Comparison of ENCODE assay signal across 8 mouse cellular contexts in the genomic region with DNA sequence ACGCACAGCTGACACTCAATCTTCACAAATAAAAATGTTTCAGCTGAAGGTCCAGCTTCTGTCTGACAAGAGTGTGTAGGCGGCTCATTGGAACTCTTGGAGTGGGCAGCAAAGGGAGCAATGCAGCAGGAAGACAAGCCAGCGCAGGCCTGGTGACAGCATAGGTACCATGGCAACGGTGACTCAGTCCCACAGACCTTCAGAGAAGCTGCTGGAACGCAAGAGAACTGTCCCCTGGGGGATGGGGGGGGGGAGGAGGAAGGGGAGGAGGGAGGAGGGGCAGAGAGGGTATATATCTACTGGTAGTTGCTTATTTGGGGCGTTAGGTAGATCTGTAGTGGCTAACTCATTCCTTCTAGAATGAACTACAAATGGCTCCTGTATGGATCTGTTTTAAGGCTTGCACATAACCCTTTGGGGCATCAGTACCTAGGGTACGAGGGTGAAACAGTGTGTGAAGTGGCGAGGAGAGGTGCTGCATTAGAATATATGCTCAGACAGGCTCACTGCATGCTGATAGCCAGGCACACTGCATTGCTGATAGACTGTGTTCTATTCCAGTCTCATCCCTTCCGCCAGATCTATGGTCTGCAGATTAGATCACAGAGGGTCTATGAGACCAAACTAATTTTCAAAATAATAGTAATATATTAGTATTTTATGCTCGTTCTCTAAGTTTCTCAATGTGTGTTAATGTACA. TPM values are rescaled to one million over a fixed set of nuclear protein-coding genes. Genes with fewer than 3 reads are reported as not detected.
A peak's percentile ranks its signal among the peaks of the same experiment; 100 is the strongest.
DNase-seq lines count a peak whose midpoint lies in the region; ATAC-seq lines count a peak whose summit lies in the region.

No protein-coding gene starts in this region.

- no peak overlapping the region for H3K4me2 ChIP-seq in kidney, embryonic 15.5 days
- H3K4me2 ChIP-seq in kidney, embryonic 14.5 days (replicated peaks; ENCODE audit: low read depth, low read length) = no peak overlapping the region
- no peak overlapping the region for H3K4me2 ChIP-seq in neural tube, embryonic 14.5 days (ENCODE audit: low read depth, low read length)

- H3K4me1 ChIP-seq in kidney, embryonic 15.5 days = peaks cover 6% of the 10 kb centered on the region; the same call in 1 of the 2 replicates
- no peaks in the 10 kb centered on the region for H3K4me1 ChIP-seq in kidney, embryonic 14.5 days (ENCODE audit: control insufficient read depth, insufficient read depth, low read length)
- peaks cover 3% of the 10 kb centered on the region; the same call in 1 of the 2 replicates for H3K4me1 ChIP-seq in neural tube, embryonic 14.5 days (ENCODE audit: control insufficient read depth, insufficient read depth, low read length)

- H3K9me3 ChIP-seq in kidney, embryonic 15.5 days (replicated peaks) = no peaks in the 10 kb centered on the region
- H3K9me3 ChIP-seq in kidney, embryonic 14.5 days (ENCODE audit: control insufficient read depth, low read length) = no peaks in the 10 kb centered on the region
- no peaks in the 10 kb centered on the region for H3K9me3 ChIP-seq in neural tube, embryonic 14.5 days (ENCODE audit: control insufficient read depth, low read length)

- peak; percentile 56 to 77 for DNase-seq in adrenal gland, adult 18-20 months (ENCODE audit: low spot score in 2 of 2)
- peak; percentile 30 for DNase-seq in fibroblast of lung, adult 2 months (ENCODE audit: low read depth)
- DNase-seq in heart, postnatal 10 days = peak; percentile 66 to 69
- peak; percentile 84 to 88 for DNase-seq in left cerebral cortex, adult 9 months (ENCODE audit: low spot score in 2 of 2)

- no peak overlapping the region for H3K27ac ChIP-seq in kidney, embryonic 15.5 days
- no peak overlapping the region for H3K27ac ChIP-seq in kidney, embryonic 14.5 days (ENCODE audit: low read depth, low read length)
- H3K27ac ChIP-seq in neural tube, embryonic 14.5 days (ENCODE audit: low read depth, low read length) = 0 out of 2 replicates have a peak overlapping the region, but pooled peaks have one; percentile 1

- H3K4me3 ChIP-seq in kidney, embryonic 15.5 days (replicated peaks) = no peak overlapping the region
- H3K4me3 ChIP-seq in kidney, embryonic 14.5 days (ENCODE audit: low read length) = no peak overlapping the region
- no peak overlapping the region for H3K4me3 ChIP-seq in neural tube, embryonic 14.5 days (ENCODE audit: low read depth, low read length)

- intact Hi-C loops in heart, postnatal 10 days (cut with DNase I) = no loop called here

- no peak overlapping the region for H3K9ac ChIP-seq in kidney, embryonic 15.5 days
- H3K9ac ChIP-seq in kidney, embryonic 14.5 days (ENCODE audit: low read depth, low read length) = no peak overlapping the region
- H3K9ac ChIP-seq in neural tube, embryonic 14.5 days (replicated peaks; ENCODE audit: low read depth, low read length) = no peak overlapping the region

- 45% methylated on average over 10 of the region's 10 CpGs for WGBS in kidney, embryonic 15.5 days
- WGBS in kidney, embryonic 14.5 days = 48% methylated on average over 10 of the region's 10 CpGs
- 44% methylated on average over 10 of the region's 10 CpGs for WGBS in neural tube, embryonic 14.5 days

- no peaks in the 10 kb centered on the region for H3K27me3 ChIP-seq in kidney, embryonic 15.5 days
- no peaks in the 10 kb centered on the region for H3K27me3 ChIP-seq in kidney, embryonic 14.5 days (ENCODE audit: control insufficient read depth, insufficient read depth, low read length)
- H3K27me3 ChIP-seq in neural tube, embryonic 14.5 days (ENCODE audit: control insufficient read depth, insufficient read depth, low read length) = no peaks in the 10 kb centered on the region

- ATAC-seq in kidney, embryonic 15.5 days (replicated peaks; ENCODE audit: low FRiP score) = peak; percentile 52; the same call in 1 of the 2 replicates
- ATAC-seq in kidney, embryonic 14.5 days (ENCODE audit: low FRiP score, low TSS enrichment) = no peak
- peak; percentile 85 for ATAC-seq in neural tube, embryonic 14.5 days (ENCODE audit: low read depth)
- no peak for ATAC-seq in megakaryocyte progenitor cell, adult 5-6 weeks (replicated peaks; ENCODE audit: poor library complexity)

- peaks cover 11% of the 10 kb centered on the region; the same call in 1 of the 2 replicates for H3K36me3 ChIP-seq in kidney, embryonic 15.5 days
- H3K36me3 ChIP-seq in kidney, embryonic 14.5 days (ENCODE audit: control insufficient read depth, insufficient read depth, low read length) = peaks cover 2% of the 10 kb centered on the region; the same call in 1 of the 2 replicates
- H3K36me3 ChIP-seq in neural tube, embryonic 14.5 days (ENCODE audit: control insufficient read depth, insufficient read depth, low read length) = 0 out of 2 replicates have a peak, but pooled peaks cover 3% of the 10 kb centered on the region

RNA-seq across cellular contexts. Expression of gene Ttc3, which starts 8.1 kb away (rescaled TPM):
- polyA plus RNA-seq in kidney, embryonic 15.5 days (2015; fragmentation: Nextera tagmentation; extraction: Ambion mirVana) = 228 and 230 TPM in 2 replicates
- 212 and 269 TPM in 2 replicates for polyA plus RNA-seq in kidney, embryonic 14.5 days (2014; fragmentation: Nextera tagmentation; extraction: Ambion mirVana)
- total RNA-seq in adrenal gland, adult 18-20 months (2021) = 100 to 1,000 TPM in 1 of 2 experiments, 10 to 100 TPM in 1; 93.2 to 101 TPM
- 100 to 1,000 TPM; 127 to 128 TPM for total RNA-seq in heart, postnatal 10 days (2021)
- polyA plus RNA-seq in neural tube, embryonic 14.5 days (2014; fragmentation: Nextera tagmentation; extraction: Ambion mirVana) = 1,057 and 1,226 TPM in 2 replicates
- 42.6 and 55.9 TPM in 2 replicates for total RNA-seq in megakaryocyte progenitor cell, adult 5-6 weeks (2015)
- 113 and 168 TPM in 2 replicates for total RNA-seq in megakaryocyte progenitor cell, adult 5-6 weeks (2017)

RNA-seq across cellular contexts. Expression of gene Pigp, which starts 9.3 kb away (rescaled TPM):
- polyA plus RNA-seq in kidney, embryonic 15.5 days (2015; fragmentation: Nextera tagmentation; extraction: Ambion mirVana) = 113 and 129 TPM in 2 replicates
- 85.6 and 162 TPM in 2 replicates for polyA plus RNA-seq in kidney, embryonic 14.5 days (2014; fragmentation: Nextera tagmentation; extraction: Ambion mirVana)
- 10 to 100 TPM; 65.4 to 95.0 TPM for total RNA-seq in adrenal gland, adult 18-20 months (2021)
- total RNA-seq in heart, postnatal 10 days (2021) = 10 to 100 TPM; 77.1 to 80.5 TPM
- 89.3 and 92.0 TPM in 2 replicates for polyA plus RNA-seq in neural tube, embryonic 14.5 days (2014; fragmentation: Nextera tagmentation; extraction: Ambion mirVana)
- total RNA-seq in megakaryocyte progenitor cell, adult 5-6 weeks (2015) = 32.7 and 51.4 TPM in 2 replicates
- 9.1 and 18.1 TPM in 2 replicates for total RNA-seq in megakaryocyte progenitor cell, adult 5-6 weeks (2017)

RNA-seq across cellular contexts. Expression of gene Ripply3, which starts 34.1 kb away (rescaled TPM):
- 14.6 and 15.1 TPM in 2 replicates for polyA plus RNA-seq in kidney, embryonic 15.5 days (2015; fragmentation: Nextera tagmentation; extraction: Ambion mirVana)
- 14.6 and 15.3 TPM in 2 replicates for polyA plus RNA-seq in kidney, embryonic 14.5 days (2014; fragmentation: Nextera tagmentation; extraction: Ambion mirVana)
- 1 to 10 TPM; 5.1 to 5.3 TPM for total RNA-seq in adrenal gland, adult 18-20 months (2021)
- 1 to 10 TPM; 4.7 to 5.1 TPM for total RNA-seq in heart, postnatal 10 days (2021)
- polyA plus RNA-seq in neural tube, embryonic 14.5 days (2014; fragmentation: Nextera tagmentation; extraction: Ambion mirVana) = 0.52 and 1.7 TPM in 2 replicates
- total RNA-seq in megakaryocyte progenitor cell, adult 5-6 weeks (2015) = 0.67 TPM in 1 of 2 replicates, not detected in the other
- total RNA-seq in megakaryocyte progenitor cell, adult 5-6 weeks (2017) = not detected in 2 replicates

RNA-seq across cellular contexts. Expression of gene Hlcs, which starts 49.0 kb away (rescaled TPM):
- polyA plus RNA-seq in kidney, embryonic 15.5 days (2015; fragmentation: Nextera tagmentation; extraction: Ambion mirVana) = 10.6 and 10.9 TPM in 2 replicates
- 9.0 and 12.5 TPM in 2 replicates for polyA plus RNA-seq in kidney, embryonic 14.5 days (2014; fragmentation: Nextera tagmentation; extraction: Ambion mirVana)
- 10 to 100 TPM; 14.8 to 16.5 TPM for total RNA-seq in adrenal gland, adult 18-20 months (2021)
- 1 to 10 TPM; 6.9 to 7.5 TPM for total RNA-seq in heart, postnatal 10 days (2021)
- polyA plus RNA-seq in neural tube, embryonic 14.5 days (2014; fragmentation: Nextera tagmentation; extraction: Ambion mirVana) = 7.6 and 8.2 TPM in 2 replicates
- total RNA-seq in megakaryocyte progenitor cell, adult 5-6 weeks (2015) = 8.2 and 9.8 TPM in 2 replicates
- 4.3 and 6.0 TPM in 2 replicates for total RNA-seq in megakaryocyte progenitor cell, adult 5-6 weeks (2017)

Comparison
In these comparisons a context has a peak if more than half of its experiments do, and no peak if none do; other contexts are left out.
1. ATAC-seq: peak in kidney, embryonic 15.5 days (single experiment) and neural tube, embryonic 14.5 days (single experiment); none in kidney, embryonic 14.5 days (single experiment) and megakaryocyte progenitor cell, adult 5-6 weeks (single experiment).
2. DNase-seq: peak in every context shown above with its lines; median percentile 86 in left cerebral cortex, adult 9 months; 68 in heart, postnatal 10 days; 66 in adrenal gland, adult 18-20 months; 30 in fibroblast of lung, adult 2 months.